Mouse (Mus musculus) NIH3T3 (cell line): ENCODE data around the gene Ccdc28b.

ENCODE experiments used
- DNase-seq: peaks from one replicate; pipeline ENCODE4 v3.0.0-alpha.2; 2012; ENCODE audit warnings: low read depth

The Ccdc28b gene

GRCm38 (mm10) chr4:129623681-129624091 lies at the start of gene Ccdc28b:
TSS of gene Ccdc28b (minus strand) at chr4:129623947.
- peak; percentile 68 for DNase-seq

- DNase-seq = peak; percentile 14
Observed at GRCm38 (mm10) chr4:129672878-129673449, 49.2 kb upstream of the Ccdc28b start.

GRCm38 (mm10) chr4:129672083-129672877 lies 48.5 kb upstream of the Ccdc28b start, which contains the start of gene Kpna6:
TSS of gene Kpna6 (minus strand) at chr4:129672767.
- DNase-seq = peak; percentile 96

GRCm38 (mm10) chr4:129671491-129672082 lies 47.8 kb upstream of the Ccdc28b start:
- DNase-seq = peak; percentile 86

GRCm38 (mm10) chr4:129662255-129662813 lies 38.6 kb upstream of the Ccdc28b start:
- no peak for DNase-seq

GRCm38 (mm10) chr4:129661584-129661983 lies 37.8 kb upstream of the Ccdc28b start:
- no peak for DNase-seq

GRCm38 (mm10) chr4:129654770-129655169 lies 31.0 kb upstream of the Ccdc28b start:
- DNase-seq = no peak

GRCm38 (mm10) chr4:129650359-129650758 lies 26.6 kb upstream of the Ccdc28b start:
- DNase-seq = no peak

GRCm38 (mm10) chr4:129648656-129649055 lies 24.9 kb upstream of the Ccdc28b start:
- peak; percentile 53 for DNase-seq

GRCm38 (mm10) chr4:129645204-129645603 lies 21.5 kb upstream of the Ccdc28b start:
- DNase-seq = no peak

GRCm38 (mm10) chr4:129641756-129642155 lies 18.0 kb upstream of the Ccdc28b start:
- peak; percentile 78 for DNase-seq

GRCm38 (mm10) chr4:129640638-129641467 lies 17.1 kb upstream of the Ccdc28b start, which contains the start of gene Txlna:
TSS of gene Txlna (minus strand) at chr4:129641065.
- peak; percentile 100 for DNase-seq

- peak; percentile 65 for DNase-seq
Observed at GRCm38 (mm10) chr4:129640101-129640637, 16.4 kb upstream of the Ccdc28b start.

- DNase-seq = no peak
Observed at GRCm38 (mm10) chr4:129639221-129639620, 15.5 kb upstream of the Ccdc28b start.

- DNase-seq = no peak
Observed at GRCm38 (mm10) chr4:129633852-129634251, 10.1 kb upstream of the Ccdc28b start.

- DNase-seq = no peak
Observed at GRCm38 (mm10) chr4:129631867-129632266, 8.1 kb upstream of the Ccdc28b start.

- DNase-seq = peak; percentile 33
Observed at GRCm38 (mm10) chr4:129630944-129631343, 7.2 kb upstream of the Ccdc28b start.

- no peak for DNase-seq
Observed at GRCm38 (mm10) chr4:129626035-129626434, 2.3 kb upstream of the Ccdc28b start.

- no peak for DNase-seq
Observed at GRCm38 (mm10) chr4:129625496-129625895, 1.7 kb upstream of the Ccdc28b start.

GRCm38 (mm10) chr4:129625029-129625370 lies 1.3 kb upstream of the Ccdc28b start:
- DNase-seq = no peak

- DNase-seq = peak; percentile 94
Observed at GRCm38 (mm10) chr4:129624281-129625028, 708 bp upstream of the Ccdc28b start.
